Mouse (Mus musculus): ENCODE results near the gene Tdrd6. TPM values are rescaled to one million over a fixed set of nuclear protein-coding genes. Genes with fewer than 3 reads are reported as not detected.

The Tdrd6 gene
- polyA plus RNA-seq, 1 experiment = 0.08 TPM

GRCm38 (mm10) chr17:43628246-43628645, 1.9 kb downstream of the Tdrd6 start:
- H3K4me1 ChIP-seq (ENCODE audit: control insufficient read depth, insufficient read depth, low read length) = no peaks in the 10 kb centered on the region
- no peak overlapping the region for H3K4me3 ChIP-seq (ENCODE audit: insufficient read depth, low read length)
- no peak for TF ChIP-seq CTCF (IDR thresholded peaks at IDR 0.05; ENCODE audit: low read depth, low read length)
- TF ChIP-seq POLR2A (IDR thresholded peaks at IDR 0.05; ENCODE audit: borderline replicate concordance, low read depth, low read length) = no peak
- no peak overlapping the region for H3K27ac ChIP-seq (ENCODE audit: insufficient read depth, low read depth, low read length)

- TF ChIP-seq CTCF (IDR thresholded peaks at IDR 0.05; ENCODE audit: low read depth, low read length) = no peak
- TF ChIP-seq POLR2A (IDR thresholded peaks at IDR 0.05; ENCODE audit: borderline replicate concordance, low read depth, low read length) = no peak
- H3K4me1 ChIP-seq (ENCODE audit: control insufficient read depth, insufficient read depth, low read length) = no peaks in the 10 kb centered on the region
- no peak overlapping the region for H3K27ac ChIP-seq (ENCODE audit: insufficient read depth, low read depth, low read length)
Measured at GRCm38 (mm10) chr17:43622076-43622475, 8.0 kb downstream of the Tdrd6 start.

GRCm38 (mm10) chr17:43619156-43619555, 10.9 kb downstream of the Tdrd6 start:
- H3K4me1 ChIP-seq (ENCODE audit: control insufficient read depth, insufficient read depth, low read length) = no peaks in the 10 kb centered on the region
- H3K4me3 ChIP-seq (ENCODE audit: insufficient read depth, low read length) = no peak overlapping the region
- H3K27ac ChIP-seq (ENCODE audit: insufficient read depth, low read depth, low read length) = no peak overlapping the region
- TF ChIP-seq POLR2A (IDR thresholded peaks at IDR 0.05; ENCODE audit: borderline replicate concordance, low read depth, low read length) (no peak), CTCF (IDR thresholded peaks at IDR 0.05; ENCODE audit: low read depth, low read length) (no peak)

More at GRCm38 (mm10) chr17:43622076-43622475, 8.0 kb downstream of the Tdrd6 start:
- H3K4me3 ChIP-seq (ENCODE audit: insufficient read depth, low read length) = no peak overlapping the region

- Histone ChIP-seq H3K4me3 (ENCODE audit: insufficient read depth, low read length) (no peak overlapping the region), H3K27ac (ENCODE audit: insufficient read depth, low read depth, low read length) (no peak overlapping the region), H3K4me1 (ENCODE audit: control insufficient read depth, insufficient read depth, low read length) (no peaks in the 10 kb centered on the region)
- TF ChIP-seq POLR2A (IDR thresholded peaks at IDR 0.05; ENCODE audit: borderline replicate concordance, low read depth, low read length) (no peak), CTCF (IDR thresholded peaks at IDR 0.05; ENCODE audit: low read depth, low read length) (no peak)
Measured at GRCm38 (mm10) chr17:43612221-43612620, 17.9 kb downstream of the Tdrd6 start.

- no peak overlapping the region for H3K27ac ChIP-seq (ENCODE audit: insufficient read depth, low read depth, low read length)
- no peak overlapping the region for H3K4me3 ChIP-seq (ENCODE audit: insufficient read depth, low read length)
- TF ChIP-seq POLR2A (IDR thresholded peaks at IDR 0.05; ENCODE audit: borderline replicate concordance, low read depth, low read length) (no peak), CTCF (IDR thresholded peaks at IDR 0.05; ENCODE audit: low read depth, low read length) (peak; percentile 75)
- H3K4me1 ChIP-seq (ENCODE audit: control insufficient read depth, insufficient read depth, low read length) = no peaks in the 10 kb centered on the region
Measured at GRCm38 (mm10) chr17:43611586-43611985, 18.5 kb downstream of the Tdrd6 start.

GRCm38 (mm10) chr17:43606704-43607103, 23.4 kb downstream of the Tdrd6 start:
- TF ChIP-seq POLR2A (IDR thresholded peaks at IDR 0.05; ENCODE audit: borderline replicate concordance, low read depth, low read length) = no peak
- TF ChIP-seq CTCF (IDR thresholded peaks at IDR 0.05; ENCODE audit: low read depth, low read length) = peak; percentile 99
- Histone ChIP-seq H3K4me1 (ENCODE audit: control insufficient read depth, insufficient read depth, low read length) (no peaks in the 10 kb centered on the region), H3K4me3 (ENCODE audit: insufficient read depth, low read length) (no peak overlapping the region), H3K27ac (ENCODE audit: insufficient read depth, low read depth, low read length) (no peak overlapping the region)

GRCm38 (mm10) chr17:43598706-43599105, 31.4 kb downstream of the Tdrd6 start:
- TF ChIP-seq POLR2A (IDR thresholded peaks at IDR 0.05; ENCODE audit: borderline replicate concordance, low read depth, low read length) = no peak
- TF ChIP-seq CTCF (IDR thresholded peaks at IDR 0.05; ENCODE audit: low read depth, low read length) = no peak
- no peak overlapping the region for H3K27ac ChIP-seq (ENCODE audit: insufficient read depth, low read depth, low read length)
- no peak overlapping the region for H3K4me3 ChIP-seq (ENCODE audit: insufficient read depth, low read length)
- H3K4me1 ChIP-seq (ENCODE audit: control insufficient read depth, insufficient read depth, low read length) = no peaks in the 10 kb centered on the region

DNA sequence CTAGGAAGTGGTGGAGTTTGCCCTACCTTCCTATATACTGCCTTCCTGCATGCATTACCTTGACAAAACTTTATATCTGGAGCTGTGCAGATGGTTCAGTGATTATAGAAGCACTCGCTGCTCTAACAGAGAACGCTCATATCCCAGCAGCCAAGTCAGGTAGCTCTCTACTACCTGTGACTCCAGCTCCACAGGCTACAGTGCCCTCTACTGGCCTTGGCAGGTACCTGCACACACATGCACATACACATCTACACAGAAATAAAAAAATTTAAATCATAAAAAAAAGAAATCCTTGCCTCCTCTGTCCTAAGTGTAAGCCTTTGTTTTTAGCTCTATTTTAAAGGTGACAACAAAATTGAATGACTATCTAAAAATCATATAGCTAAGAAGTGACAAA, 32.4 kb downstream of the Tdrd6 start:
- H3K27ac ChIP-seq (ENCODE audit: insufficient read depth, low read depth, low read length) = no peak overlapping the region
- TF ChIP-seq CTCF (IDR thresholded peaks at IDR 0.05; ENCODE audit: low read depth, low read length) (0 out of 2 replicates have a peak, but pooled peaks have one; percentile 22), POLR2A (IDR thresholded peaks at IDR 0.05; ENCODE audit: borderline replicate concordance, low read depth, low read length) (no peak)
- H3K4me1 ChIP-seq (ENCODE audit: control insufficient read depth, insufficient read depth, low read length) = no peaks in the 10 kb centered on the region
- H3K4me3 ChIP-seq (ENCODE audit: insufficient read depth, low read length) = no peak overlapping the region

- Histone ChIP-seq H3K27ac (ENCODE audit: insufficient read depth, low read depth, low read length) (no peak overlapping the region), H3K4me3 (ENCODE audit: insufficient read depth, low read length) (no peak overlapping the region), H3K4me1 (ENCODE audit: control insufficient read depth, insufficient read depth, low read length) (peaks cover 12% of the 10 kb centered on the region)
- TF ChIP-seq CTCF (IDR thresholded peaks at IDR 0.05; ENCODE audit: low read depth, low read length) = no peak
- no peak for TF ChIP-seq POLR2A (IDR thresholded peaks at IDR 0.05; ENCODE audit: borderline replicate concordance, low read depth, low read length)
Measured at GRCm38 (mm10) chr17:43592296-43593291, 37.5 kb downstream of the Tdrd6 start.

DNA sequence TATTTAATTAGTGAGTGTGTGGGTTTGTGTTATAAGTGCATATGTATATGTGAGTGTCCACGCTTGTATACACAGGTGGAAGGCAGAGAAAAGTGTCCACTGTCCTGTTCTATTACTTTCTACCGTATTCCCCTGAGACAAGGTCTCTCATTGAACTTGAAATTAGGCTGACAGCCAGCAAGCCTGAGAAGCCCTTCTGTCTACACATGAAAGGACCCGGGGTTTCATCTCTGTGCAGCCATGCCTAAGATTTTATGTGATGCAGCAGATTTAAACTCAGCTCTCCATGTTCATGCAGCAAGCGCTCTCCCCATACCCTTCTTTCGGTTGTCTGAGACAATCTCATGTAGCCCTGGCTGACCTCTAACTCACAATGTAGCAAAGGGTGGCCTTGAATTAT, 39.6 kb downstream of the Tdrd6 start:
- no peak for TF ChIP-seq POLR2A (IDR thresholded peaks at IDR 0.05; ENCODE audit: borderline replicate concordance, low read depth, low read length)
- TF ChIP-seq CTCF (IDR thresholded peaks at IDR 0.05; ENCODE audit: low read depth, low read length) = no peak
- H3K4me1 ChIP-seq (ENCODE audit: control insufficient read depth, insufficient read depth, low read length) = peaks cover 12% of the 10 kb centered on the region
- H3K27ac ChIP-seq (ENCODE audit: insufficient read depth, low read depth, low read length) = no peak overlapping the region
- no peak overlapping the region for H3K4me3 ChIP-seq (ENCODE audit: insufficient read depth, low read length)

Data from bone marrow macrophage, adult 2 months (primary cell).